In the genomic region with DNA sequence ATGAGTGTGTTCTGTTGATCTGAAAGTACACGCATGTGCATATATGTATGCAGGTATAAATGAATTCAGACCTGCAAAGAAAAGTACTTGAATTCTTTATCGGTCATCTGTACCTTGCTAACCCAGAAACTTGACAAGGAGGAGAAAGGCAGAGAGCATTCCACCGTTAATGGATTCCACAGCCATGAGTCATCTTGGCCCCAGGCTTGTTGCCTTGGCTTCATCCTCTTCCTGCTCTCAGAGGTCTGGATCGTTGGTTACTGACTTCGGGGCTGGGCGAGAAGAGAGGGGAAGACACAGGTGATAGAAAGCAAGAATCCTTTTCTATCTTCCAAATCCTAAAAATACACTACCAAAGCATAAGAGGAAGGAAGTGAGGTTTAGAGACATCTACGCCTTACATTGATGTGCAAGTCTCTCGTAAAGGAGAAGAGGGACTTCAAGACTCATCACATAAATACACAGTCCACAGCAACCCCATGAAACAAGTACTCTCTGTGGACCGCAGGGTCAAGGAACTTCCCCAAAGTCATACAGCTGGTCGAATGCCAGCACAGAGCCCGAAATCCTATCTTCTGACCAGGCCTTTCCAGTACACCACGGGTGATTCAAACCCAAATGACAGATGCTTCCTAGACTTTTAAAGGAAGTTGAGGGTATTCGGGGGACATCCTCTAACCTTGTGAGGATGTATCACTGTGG, we compare ENCODE assay signal across 9 mouse cellular contexts. TPM values are rescaled to one million over a fixed set of nuclear protein-coding genes. Genes with fewer than 3 reads are reported as not detected.
DNase-seq lines count a peak whose midpoint lies in the region; ATAC-seq lines count a peak whose summit lies in the region.
"Had no signal": no experiment of that assay in that cellular context is flagged by ENCODE, and none has a peak within 500 bp of the region (broad histone marks: within the 10 kb centered on the region; RNA-seq: fewer than 3 reads in every experiment).

No protein-coding gene starts in this region.

- WGBS in kidney, embryonic 16.5 days: 63% methylated on average over 13 of the region's 13 CpGs
- 48% methylated on average over 13 of the region's 13 CpGs for WGBS in heart, embryonic 10.5 days

- no peak overlapping the region for H3K27ac ChIP-seq in kidney, embryonic 16.5 days (ENCODE audit: low read length)
- peak overlapping the region; percentile 32; the same call in 1 of the 2 replicates for H3K27ac ChIP-seq in heart, embryonic 10.5 days

- intact Hi-C loops in left cerebral cortex, postnatal 25 days (cut with DNase I): no loop called here

- H3K4me1 ChIP-seq in kidney, embryonic 16.5 days (ENCODE audit: insufficient read depth, low read length): peaks cover 8% of the 10 kb centered on the region; the same call in 1 of the 2 replicates
- peaks cover 31% of the 10 kb centered on the region for H3K4me1 ChIP-seq in heart, embryonic 10.5 days

- no peaks in the 10 kb centered on the region for H3K27me3 ChIP-seq in kidney, embryonic 16.5 days (ENCODE audit: insufficient read depth, low read length)
- H3K27me3 ChIP-seq in heart, embryonic 10.5 days (ENCODE audit: insufficient read depth, poor library complexity, severe bottlenecking): no peaks in the 10 kb centered on the region

- H3K36me3 ChIP-seq in kidney, embryonic 16.5 days (ENCODE audit: insufficient read depth, low read length): 0 out of 2 replicates have a peak, but pooled peaks cover 4% of the 10 kb centered on the region
- peaks cover 4% of the 10 kb centered on the region; the same call in 1 of the 2 replicates for H3K36me3 ChIP-seq in heart, embryonic 10.5 days

- no peak for ATAC-seq in kidney, embryonic 16.5 days (ENCODE audit: low FRiP score, low TSS enrichment)
- ATAC-seq in common myeloid progenitor, adult 5-6 weeks (replicated peaks; ENCODE audit: low read depth, poor library complexity, severe bottlenecking): peak; percentile 71

- no peaks in the 10 kb centered on the region for H3K9me3 ChIP-seq in kidney, embryonic 16.5 days (ENCODE audit: low read length)
- no peaks in the 10 kb centered on the region for H3K9me3 ChIP-seq in heart, embryonic 10.5 days

- peak; percentile 52 for DNase-seq in kidney, adult 11 months
- peak; percentile 82 for DNase-seq in heart, embryonic 10.5 days (ENCODE audit: low spot score)
- peak; percentile 78 for DNase-seq in lung, postnatal 25 days (ENCODE audit: low spot score)
- no peak for DNase-seq in spleen, postnatal 14 days (ENCODE audit: low spot score in 2 of 2)
- DNase-seq in left cerebral cortex, postnatal 25 days (ENCODE audit: low spot score in 2 of 2): no peak
- no peak for DNase-seq in cerebellum, adult 9-11 months

- no peak overlapping the region for H3K4me3 ChIP-seq in kidney, embryonic 16.5 days (ENCODE audit: low read length)
- no peak overlapping the region for H3K4me3 ChIP-seq in heart, embryonic 10.5 days

- H3K4me2 ChIP-seq in kidney, embryonic 16.5 days (replicated peaks; ENCODE audit: low read depth, low read length): no peak overlapping the region

- H3K9ac ChIP-seq in kidney, embryonic 16.5 days (replicated peaks; ENCODE audit: low read length): no peak overlapping the region

RNA-seq across cellular contexts. Expression of gene Zfp462, which starts 35.1 kb away (rescaled TPM):
- 3.4 and 3.8 TPM in 2 replicates for polyA plus RNA-seq in kidney, embryonic 16.5 days (2015; fragmentation: Nextera tagmentation; extraction: Ambion mirVana)
- 0.53 and 0.96 TPM in 2 replicates for total RNA-seq in common myeloid progenitor, adult 5-6 weeks (2017)
- polyA plus RNA-seq in heart, embryonic 10.5 days (2016; fragmentation: Nextera tagmentation; extraction: Ambion mirVana): 4.0 and 5.7 TPM in 2 replicates
- 10 to 100 TPM; 50.5 to 58.9 TPM for total RNA-seq in left cerebral cortex, postnatal 25 days (2021)
- total RNA-seq: neutrophil, adult 5-6 weeks had no signal

Comparison
In these comparisons a context has a peak if more than half of its experiments do, and no peak if none do; other contexts are left out.
1. DNase-seq: peak in kidney, adult 11 months (single experiment), heart, embryonic 10.5 days (single experiment) and lung, postnatal 25 days (single experiment); none in spleen, postnatal 14 days (0 of 2), left cerebral cortex, postnatal 25 days (0 of 2) and cerebellum, adult 9-11 months (single experiment).
2. RNA of gene Zfp462, which starts 35.1 kb away (total RNA-seq): 50.5 to 58.9 TPM in left cerebral cortex, postnatal 25 days; 0.53 to 0.96 TPM in common myeloid progenitor, adult 5-6 weeks; every median in the first group is over 10 times any median in the second.